Mouse (Mus musculus) B cell, adult 2 months (primary cell): ENCODE data around the gene Gbp4.
"Not testable (repeated sequence)": the region's sequence is repeated elsewhere in the genome, so short reads cannot be mapped to it uniquely, and the experiment has no call there.

Source experiments
- DNase-seq, 2 experiments: peaks; one replicate each; pipeline ENCODE4 v3.0.0; 2022

Gbp4 gene

DNA sequence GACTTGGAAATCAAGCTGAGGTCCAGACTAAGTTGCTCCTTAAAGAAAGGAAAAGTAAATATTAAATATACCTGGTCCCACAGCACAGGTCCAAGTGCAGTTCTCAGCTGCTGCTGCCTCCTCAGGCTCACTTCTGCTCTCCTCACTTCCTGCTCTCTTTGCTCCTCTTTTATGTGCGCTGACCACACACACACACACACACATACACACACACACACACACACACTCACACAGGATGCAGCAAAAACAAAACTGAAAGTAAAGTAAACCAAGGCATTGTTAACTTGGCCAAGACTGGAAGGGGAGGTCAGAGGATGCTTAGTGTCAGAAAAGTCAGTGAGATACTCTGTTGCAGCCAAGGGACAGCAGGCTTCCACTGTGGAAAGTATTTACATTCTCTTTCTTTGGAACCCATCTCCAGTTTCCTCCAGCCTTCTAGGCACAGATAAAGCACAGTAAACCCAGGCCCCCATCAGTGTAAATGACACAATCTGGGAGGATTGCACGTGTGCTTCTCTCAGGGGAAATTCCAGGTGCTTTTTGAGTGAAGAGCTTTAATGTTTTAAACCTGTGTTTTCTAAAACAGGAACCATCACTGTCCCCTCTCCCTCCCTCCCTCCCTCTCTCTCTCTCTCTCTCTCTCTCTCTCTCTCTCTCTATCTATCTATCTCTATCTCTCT lies at the start of gene Gbp4, which contains the start of the genes Gbp9 and Gbp8:
Gene Gbp4, minus strand, starts transcription at position 178 of the 680 bp plus-strand sequence.
Gene Gbp9, minus strand, starts transcription at position 131 of the 680 bp plus-strand sequence.
Gene Gbp8, minus strand, starts transcription at position 132 of the 680 bp plus-strand sequence.
- DNase-seq, result peak; percentile 74 to 75

GRCm38 (mm10) chr5:105181446-105181845 lies 42.1 kb upstream of the Gbp4 start:
- no peak for DNase-seq

- peak in 1 of 2 experiments; percentile 17 for DNase-seq
Observed at GRCm38 (mm10) chr5:105156582-105156981, 17.2 kb upstream of the Gbp4 start.

- no peak for DNase-seq
Observed at GRCm38 (mm10) chr5:105154049-105154448, 14.7 kb upstream of the Gbp4 start.

DNA sequence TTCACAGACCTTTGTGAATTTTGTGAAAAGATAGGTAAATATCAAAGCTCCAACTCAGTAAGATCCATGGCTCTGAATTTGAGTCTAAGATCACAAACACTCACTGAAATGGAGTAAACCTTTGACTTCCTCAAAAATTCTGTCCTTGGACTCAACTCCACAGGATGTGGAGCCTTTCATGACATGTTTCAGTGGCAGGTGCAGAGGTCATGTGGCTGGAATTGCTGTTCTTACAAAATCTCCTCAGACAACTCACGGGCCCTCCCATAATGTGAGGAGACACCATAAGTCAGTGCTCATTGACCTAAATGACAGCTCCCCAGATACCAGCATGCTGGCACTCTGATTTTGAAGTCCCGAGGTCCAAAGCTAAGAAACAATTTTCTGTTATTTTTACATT lies 8.7 kb upstream of the Gbp4 start:
- DNase-seq, result not testable (repeated sequence)

DNA sequence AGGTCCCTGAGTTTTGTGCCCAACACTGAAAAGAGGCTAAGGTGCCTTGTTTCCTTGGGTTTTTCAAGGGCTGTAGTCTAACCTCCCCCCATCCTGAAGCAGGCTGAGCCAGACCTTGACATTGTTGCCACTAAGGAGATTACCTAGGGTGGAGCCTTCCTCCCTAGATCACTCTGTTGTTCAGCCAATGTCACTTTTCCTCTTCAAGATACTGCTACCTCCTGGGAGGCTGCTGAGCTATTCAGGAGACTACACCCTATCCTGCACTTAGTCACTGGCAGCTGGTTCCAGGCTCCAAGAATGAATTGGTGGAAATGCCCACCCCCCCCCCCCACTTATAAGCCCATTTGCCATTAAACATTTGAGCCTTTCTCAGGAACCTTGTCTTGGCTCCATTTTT lies 7.1 kb upstream of the Gbp4 start:
- DNase-seq, result no peak

DNA sequence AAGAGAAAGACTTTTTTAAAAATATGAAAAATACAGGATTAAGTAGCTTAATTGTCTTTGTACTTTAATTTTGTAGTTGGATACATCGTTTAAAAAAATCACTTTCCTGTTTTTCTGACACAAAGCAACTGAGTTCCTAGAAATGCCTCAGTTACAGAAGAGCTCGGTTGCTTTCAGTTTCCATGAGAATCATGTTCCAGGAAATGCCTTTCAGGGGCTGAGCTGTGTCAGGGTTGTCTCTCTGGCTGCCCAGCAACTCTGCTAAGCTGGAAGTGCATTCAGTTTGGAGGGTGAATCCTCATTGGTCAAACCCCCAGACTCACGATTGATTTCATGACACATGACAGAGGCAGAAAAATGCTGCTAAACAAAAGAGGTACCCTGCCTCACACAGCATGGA lies 6.3 kb upstream of the Gbp4 start:
- DNase-seq, result not testable (repeated sequence)

DNA sequence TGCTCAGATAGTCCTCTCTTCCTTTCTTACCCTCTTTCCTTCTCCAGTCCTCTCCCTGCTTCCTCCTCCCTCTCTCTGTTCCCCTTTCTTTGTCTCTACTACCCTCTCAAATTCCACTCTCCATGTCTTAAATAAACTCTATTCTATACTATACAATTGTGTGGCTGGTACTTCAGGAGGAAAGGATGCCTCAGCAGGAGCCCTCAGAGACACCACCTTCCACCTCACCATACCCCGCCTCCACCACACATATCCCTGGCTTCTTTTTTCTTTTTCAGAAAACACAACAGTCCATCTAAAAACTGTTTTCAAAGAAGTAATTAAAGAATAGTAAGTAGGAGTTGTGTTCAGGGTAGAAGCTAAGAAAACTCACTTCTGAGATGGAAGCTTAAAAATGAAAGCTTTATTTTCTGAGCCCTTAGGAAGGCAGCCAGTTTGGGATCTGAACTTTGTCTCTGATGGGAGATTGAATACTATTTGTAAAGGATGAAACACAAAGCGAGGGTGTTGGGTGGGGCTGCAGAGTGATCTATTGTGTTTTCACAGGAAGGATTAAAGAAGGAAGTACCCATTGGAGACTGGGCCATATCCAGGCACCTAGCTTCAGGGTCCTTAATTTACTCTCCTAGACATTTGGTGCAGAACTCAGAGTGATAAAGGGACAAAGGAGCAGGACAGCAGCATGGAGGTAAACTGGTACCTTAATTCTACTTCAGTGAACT lies 864 bp upstream of the Gbp4 start:
- peak in 1 of 2 experiments; percentile 24 for DNase-seq

DNA sequence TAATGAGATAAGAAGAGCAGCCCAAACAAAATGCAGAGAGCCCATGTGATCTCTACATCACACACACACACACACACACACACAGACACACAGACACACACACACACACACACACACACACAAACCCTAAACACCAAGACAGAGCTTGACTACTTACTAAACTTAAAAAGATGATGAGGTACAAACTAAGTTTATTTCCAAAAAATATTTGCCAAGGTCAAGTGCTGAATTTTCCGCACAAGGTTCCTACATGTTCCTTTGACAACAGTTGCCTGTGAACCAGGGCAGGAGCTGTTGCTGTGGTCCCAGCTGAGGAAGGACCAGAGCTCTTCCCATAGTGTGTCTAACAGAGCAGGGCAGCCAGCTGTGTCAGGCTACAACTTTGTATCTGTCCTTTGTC lies 480 bp downstream of the Gbp4 start:
- peak in 1 of 2 experiments; percentile 12 for DNase-seq

DNA sequence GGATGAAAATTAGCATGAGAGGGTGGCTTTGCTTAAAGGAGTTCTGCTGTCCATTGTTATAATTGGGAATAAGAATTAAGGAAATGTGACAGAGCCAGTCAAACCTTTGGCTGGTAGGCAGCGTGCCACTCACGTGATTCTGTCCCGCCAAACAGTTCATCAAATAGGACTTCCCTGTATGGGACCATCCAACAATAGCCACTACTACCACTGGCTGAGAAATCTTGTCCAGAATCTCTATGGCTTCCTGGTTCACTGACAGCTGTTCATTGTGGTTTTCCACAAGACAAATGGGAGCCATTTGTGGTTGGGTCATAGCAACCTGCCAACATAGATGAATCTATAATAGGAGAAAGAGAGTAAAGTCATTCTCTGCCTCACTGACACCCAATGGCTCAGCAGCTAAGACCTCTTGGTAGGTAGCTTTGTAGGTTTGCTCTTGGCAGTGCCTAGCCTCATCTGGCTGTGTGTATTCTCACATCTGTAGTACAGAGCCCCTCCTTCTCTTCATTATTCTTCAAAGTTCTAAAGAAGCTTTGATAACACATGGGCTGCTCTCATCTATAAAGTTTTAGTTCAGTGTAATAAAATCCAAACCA lies 2.6 kb downstream of the Gbp4 start:
- DNase-seq, result not testable (repeated sequence)

GRCm38 (mm10) chr5:105121731-105122130 lies 17.7 kb downstream of the Gbp4 start:
- DNase-seq, result not testable (repeated sequence)

DNA sequence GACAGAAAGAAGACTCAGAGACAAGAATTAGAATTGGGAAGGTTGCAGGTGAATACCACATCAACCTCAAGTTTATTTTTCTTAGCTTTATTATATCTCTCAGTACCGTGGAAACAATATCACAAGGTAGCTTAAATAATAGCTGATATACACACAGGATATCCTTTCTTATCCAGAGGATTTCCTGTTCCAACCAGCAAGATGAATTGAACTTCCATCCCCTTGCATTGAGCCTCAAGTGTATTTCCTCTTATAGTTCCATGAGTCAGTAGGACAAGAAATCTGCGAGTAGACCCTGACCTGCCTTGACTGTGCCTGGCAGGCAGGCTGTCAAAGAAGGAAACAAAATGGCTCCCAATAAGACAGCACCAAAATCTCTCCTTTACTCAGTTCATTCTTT lies 23.6 kb downstream of the Gbp4 start:
- no peak for DNase-seq

DNA sequence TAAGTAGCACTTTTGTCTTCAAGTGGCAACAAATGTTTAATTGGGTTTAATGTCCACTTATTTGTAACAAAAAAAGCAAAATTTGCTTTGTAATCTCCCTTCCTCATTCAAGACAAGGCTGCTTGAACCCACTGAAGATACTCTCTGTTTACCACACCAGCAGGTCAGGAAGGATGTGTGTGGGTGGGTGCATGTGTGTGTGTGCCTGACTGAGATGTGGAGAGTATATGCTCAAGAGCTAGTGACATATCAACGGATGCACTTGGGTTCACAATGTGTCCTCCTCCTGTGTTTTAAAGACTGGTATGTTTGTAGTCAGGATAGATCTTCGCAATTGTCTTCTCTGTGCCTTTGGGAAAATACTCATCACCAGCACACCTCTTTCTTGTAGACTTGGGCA lies 24.7 kb downstream of the Gbp4 start:
- peak; percentile 67 to 72 for DNase-seq

- no peak for DNase-seq
Observed at GRCm38 (mm10) chr5:105113656-105114055, 25.7 kb downstream of the Gbp4 start.

GRCm38 (mm10) chr5:105110271-105110852 lies 29.0 kb downstream of the Gbp4 start:
- peak; percentile 88 to 91 for DNase-seq

DNA sequence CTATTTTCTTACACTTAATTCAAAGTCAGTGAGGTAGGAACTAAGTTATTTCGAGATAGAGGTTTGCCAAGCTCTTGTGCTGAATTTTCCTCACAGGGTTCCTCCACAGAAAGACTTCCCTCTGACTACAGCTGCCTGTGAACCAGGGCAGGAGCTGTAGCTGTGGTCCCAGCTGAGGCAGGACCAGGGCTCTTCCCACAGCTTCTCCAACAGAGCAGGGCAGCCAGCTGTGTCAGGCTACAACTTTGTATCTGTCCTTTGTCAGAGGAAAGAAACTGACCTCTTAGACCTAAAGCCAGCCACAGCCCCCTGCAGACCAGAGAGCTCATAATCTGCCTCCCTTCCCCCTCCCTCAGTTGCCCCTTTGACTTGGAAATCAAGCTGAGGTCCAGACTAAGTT lies 29.6 kb downstream of the Gbp4 start:
- DNase-seq, result peak in 1 of 2 experiments; percentile 22

- not testable (repeated sequence) for DNase-seq
Observed at GRCm38 (mm10) chr5:105105689-105106088, 33.7 kb downstream of the Gbp4 start.

GRCm38 (mm10) chr5:105081900-105082299 lies 57.5 kb downstream of the Gbp4 start:
- DNase-seq, result no peak

GRCm38 (mm10) chr5:105068356-105068755 lies 71.0 kb downstream of the Gbp4 start:
- not testable (repeated sequence) for DNase-seq
